Mouse (Mus musculus) heart, postnatal 25 days (tissue): ENCODE data around the gene Ccdc180. TPM values are rescaled to one million over a fixed set of nuclear protein-coding genes. Genes with fewer than 3 reads are reported as not detected.

Experiments used
- DNase-seq: peaks from one replicate; pipeline ENCODE4 v3.0.0; 2022; ENCODE audit warnings: low spot score
- intact Hi-C: fragments of 180-260 bp; cut with DNase I; formaldehyde crosslinking; loops from one replicate; pipeline ENCODE4 v1.15.1; 2025
- total RNA-seq, 2 experiments: library from RNA; stranded (reverse); gene quantifications; 2 replicates each; pipeline ENCODE4 v1.2.3; 2021

The Ccdc180 gene
- total RNA-seq, 2 experiments from 2014 or later = not detected

- no peak for DNase-seq
- intact Hi-C loops = no loop called here
These were observed 19.2 kb downstream of the Ccdc180 start for GRCm38 (mm10) chr4:45909256-45909655.

GRCm38 (mm10) chr4:45909924-45910323 lies 19.8 kb downstream of the Ccdc180 start:
- DNase-seq = no peak
- intact Hi-C loops = no loop called here

DNA sequence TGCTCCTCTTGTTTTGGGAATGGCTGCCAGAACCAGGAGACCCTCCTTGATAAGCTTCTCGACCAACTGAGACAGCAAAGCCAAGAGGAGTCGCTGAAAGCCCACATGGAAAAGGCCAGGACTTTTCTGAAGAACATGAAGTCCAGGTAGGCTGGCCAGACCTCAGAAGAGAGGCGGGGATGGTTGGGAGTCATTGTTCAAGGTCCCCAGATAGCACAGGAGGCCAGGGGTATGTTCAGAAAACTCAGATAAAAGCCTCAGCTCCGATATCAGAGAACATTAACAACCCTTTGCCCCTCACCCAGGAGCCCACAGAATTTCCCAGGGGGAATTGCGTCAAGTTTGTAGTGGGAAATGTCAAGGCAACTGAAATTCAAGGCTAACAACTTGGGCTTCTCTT lies 21.2 kb downstream of the Ccdc180 start:
- intact Hi-C loops = no loop called here
- no peak for DNase-seq

GRCm38 (mm10) chr4:45911876-45912275 lies 21.8 kb downstream of the Ccdc180 start:
- DNase-seq = no peak
- intact Hi-C loops = no loop called here

GRCm38 (mm10) chr4:45917091-45917490 lies 27.0 kb downstream of the Ccdc180 start:
- no peak for DNase-seq

DNA sequence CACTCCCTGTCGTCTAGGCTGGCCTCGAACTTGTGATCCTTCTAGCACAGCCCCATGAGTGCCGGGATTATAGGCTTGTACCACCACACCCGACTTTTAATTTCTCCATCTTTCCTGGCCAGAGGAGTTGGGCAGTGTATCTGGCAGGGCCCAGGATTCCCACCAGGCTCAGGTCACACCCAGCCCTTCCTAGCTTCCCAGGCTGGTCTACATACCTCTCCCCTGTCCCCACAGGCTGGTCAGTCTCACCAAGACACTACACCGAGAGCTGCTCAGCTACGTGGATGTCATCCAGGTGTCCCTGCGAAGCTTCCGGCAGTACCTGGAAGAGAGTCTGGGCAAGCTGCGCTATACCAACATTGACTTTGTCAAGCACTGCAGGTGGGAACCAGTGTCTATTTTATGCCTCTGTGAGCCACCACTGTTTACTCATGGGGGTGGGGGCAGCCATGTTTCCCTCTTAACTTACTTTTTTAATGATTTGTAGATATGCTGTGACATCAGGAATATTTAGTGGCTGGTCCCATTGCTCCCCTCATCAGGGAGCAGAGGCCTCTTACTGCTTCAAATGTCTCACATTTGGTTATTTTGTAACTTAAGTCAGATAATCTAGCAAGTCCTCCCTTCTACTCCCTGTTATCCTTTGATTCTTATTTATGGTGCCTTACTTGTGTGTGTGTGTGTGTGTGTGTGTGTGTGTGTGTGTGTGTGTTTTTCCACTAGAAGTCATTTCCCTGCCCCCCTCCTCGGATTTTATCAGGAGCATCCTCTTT lies 31.7 kb downstream of the Ccdc180 start:
- no peak for DNase-seq
- intact Hi-C loops = no loop called here

More at GRCm38 (mm10) chr4:45917091-45917490, 27.0 kb downstream of the Ccdc180 start:
- intact Hi-C loops = no loop called here

- DNase-seq = no peak
- intact Hi-C loops = no loop called here
These were observed 33.9 kb downstream of the Ccdc180 start for GRCm38 (mm10) chr4:45924011-45924410.

DNA sequence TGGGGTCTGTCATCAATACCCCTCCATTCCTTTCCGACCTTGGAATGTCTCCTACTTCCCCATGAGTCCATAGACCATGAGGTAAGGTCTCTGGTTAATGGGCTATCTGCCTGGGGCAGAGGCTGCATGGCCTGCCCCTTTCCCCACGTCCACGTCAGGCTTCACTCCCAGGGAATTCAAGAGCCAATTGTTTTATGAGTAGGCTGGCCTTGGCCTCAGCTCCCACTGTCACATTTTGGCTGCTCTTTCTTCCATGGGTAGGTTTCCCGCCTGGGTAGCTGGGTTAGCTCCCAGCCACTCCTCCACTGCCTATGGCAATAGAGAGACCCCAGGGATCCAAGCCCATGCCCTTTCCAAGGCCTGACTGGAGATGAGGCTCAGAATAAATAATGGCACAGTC lies 38.5 kb downstream of the Ccdc180 start:
- intact Hi-C loops = no loop called here
- no peak for DNase-seq

GRCm38 (mm10) chr4:45941628-45942044 lies 51.5 kb downstream of the Ccdc180 start:
- intact Hi-C loops = loop anchor here (2.0 kb wide), 2 partner anchors 89 to 185 kb away; no protein-coding TSS in a partner anchor
- DNase-seq = no peak

- no peak for DNase-seq
- intact Hi-C loops = no loop called here
These were observed 57.6 kb downstream of the Ccdc180 start for GRCm38 (mm10) chr4:45947729-45948128.

- no peak for DNase-seq
These were observed 59.2 kb downstream of the Ccdc180 start for GRCm38 (mm10) chr4:45949109-45949848.

DNA sequence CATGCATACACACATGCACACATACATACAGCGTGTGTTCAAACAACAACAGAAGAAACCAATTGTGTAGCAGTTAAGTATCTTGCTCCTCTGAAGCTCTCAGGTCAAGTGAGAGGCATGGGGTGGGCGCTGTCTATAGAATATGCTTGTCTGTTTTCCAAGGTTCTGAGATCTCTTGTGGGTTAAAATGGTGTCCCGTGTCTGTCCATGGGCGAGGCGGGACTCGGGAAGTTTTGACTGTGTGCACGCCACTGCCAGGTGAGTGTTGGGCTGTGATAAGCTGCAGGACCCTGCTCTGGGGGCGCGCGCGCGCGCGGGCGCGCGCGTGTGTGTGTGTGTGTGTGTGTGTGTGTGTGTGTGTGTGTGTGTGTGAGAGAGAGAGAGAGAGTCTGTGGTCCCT lies 61.7 kb downstream of the Ccdc180 start:
- intact Hi-C loops = no loop called here
- DNase-seq = no peak

More at GRCm38 (mm10) chr4:45949109-45949848, 59.2 kb downstream of the Ccdc180 start:
- intact Hi-C loops = no loop called here

DNA sequence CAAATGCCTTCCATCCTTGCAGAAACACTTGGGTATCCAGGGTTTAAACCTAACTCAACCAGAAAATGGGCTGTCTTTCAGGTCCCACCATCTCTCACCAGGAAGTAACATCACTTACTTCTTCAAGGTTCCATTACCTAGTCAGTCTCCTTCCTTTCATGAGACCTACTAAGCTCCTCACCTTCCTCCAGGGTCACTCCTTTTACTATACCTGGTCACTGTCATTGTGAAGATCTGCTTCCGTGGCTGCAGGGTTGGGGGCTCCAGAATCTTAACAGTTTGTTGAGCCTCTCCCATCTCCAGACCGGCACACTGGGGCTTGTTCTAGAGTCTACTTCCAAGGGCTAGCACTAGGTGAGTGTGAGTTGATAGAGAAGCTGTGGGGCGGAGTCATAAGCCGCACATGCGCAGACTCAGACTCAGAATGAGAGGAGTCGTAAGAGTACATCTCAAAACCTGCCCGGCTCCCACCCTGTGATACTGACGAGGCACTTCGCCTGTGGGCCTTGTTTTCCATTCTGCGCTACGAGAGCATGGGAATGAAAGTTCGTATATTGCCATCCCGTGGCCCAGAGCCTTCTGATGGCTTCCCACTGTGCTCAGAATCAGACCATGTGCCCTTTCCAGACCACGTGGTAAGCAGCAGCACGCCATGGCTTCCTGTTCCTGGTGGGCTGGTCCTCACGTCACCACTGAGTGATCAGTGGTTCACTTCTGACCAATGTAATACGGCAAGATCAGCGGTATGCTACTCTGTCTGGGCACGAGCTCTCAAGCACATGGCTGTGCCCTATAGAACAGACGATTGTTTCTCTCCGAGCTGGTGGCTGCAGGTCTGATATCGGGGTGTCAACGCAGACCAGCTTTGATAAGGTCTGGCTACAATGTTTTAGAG lies 63.2 kb downstream of the Ccdc180 start:
- DNase-seq = no peak
- intact Hi-C loops = no loop called here

DNA sequence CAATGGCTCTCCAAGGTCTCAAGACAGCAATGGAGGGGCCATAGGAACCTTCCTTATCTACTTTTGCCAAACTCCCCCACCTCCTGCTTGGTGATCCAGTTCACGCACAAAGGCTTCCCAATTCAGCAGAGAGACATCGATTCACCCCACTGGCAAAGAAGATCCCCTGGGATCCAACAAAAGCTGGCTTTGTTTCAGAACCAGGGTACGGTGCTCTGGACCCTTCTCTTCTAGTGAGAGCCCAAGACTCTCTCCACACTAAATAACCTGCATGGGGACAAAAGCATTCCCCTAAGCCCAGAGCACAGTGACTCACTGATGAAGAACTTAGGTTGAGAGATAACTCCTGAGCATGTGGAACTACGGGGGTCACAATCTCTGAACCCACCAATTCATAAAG lies 65.1 kb downstream of the Ccdc180 start:
- intact Hi-C loops = no loop called here
- DNase-seq = no peak

- intact Hi-C loops = no loop called here
- DNase-seq = no peak
These were observed 66.0 kb downstream of the Ccdc180 start for GRCm38 (mm10) chr4:45956131-45956530.

- no peak for DNase-seq
These were observed 66.6 kb downstream of the Ccdc180 start for GRCm38 (mm10) chr4:45956706-45957105.

DNA sequence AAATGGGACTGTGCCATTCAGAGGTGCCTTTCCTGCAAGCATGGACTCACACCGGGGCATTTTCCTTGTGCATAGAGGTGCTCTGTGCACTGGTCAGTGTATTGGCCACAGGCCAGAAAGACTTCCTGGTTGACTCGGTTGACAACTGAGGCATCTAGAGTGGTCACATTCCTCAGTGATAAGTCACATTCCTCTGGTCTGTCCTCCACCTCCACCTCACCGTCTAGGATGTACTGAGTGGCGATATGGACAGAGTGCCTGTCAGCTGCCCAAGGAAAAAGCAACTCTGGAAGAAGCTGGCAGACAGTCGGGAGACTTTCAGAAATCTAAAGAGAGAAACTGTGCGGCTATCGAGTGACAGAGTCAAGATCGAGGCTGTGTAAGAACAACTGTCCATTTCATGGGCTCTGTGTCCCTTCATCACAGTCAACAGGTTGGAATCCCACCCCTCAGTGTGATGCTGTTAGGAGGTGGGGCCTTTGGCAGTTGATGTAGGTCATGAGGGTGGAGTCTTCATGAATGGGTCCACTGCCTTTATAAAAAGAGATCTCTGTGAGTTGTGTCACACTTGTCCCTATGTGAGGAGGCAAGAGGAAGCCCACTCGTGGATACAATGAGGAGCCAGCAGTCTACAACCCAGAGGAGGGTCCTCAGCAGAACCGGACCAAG lies 74.8 kb downstream of the Ccdc180 start, which contains the start of gene Tdrd7:
Gene Tdrd7 (plus strand): TSS at position 564 of the 669 bp plus-strand sequence.
- intact Hi-C loops = no loop called here
- no peak for DNase-seq

More at GRCm38 (mm10) chr4:45956706-45957105, 66.6 kb downstream of the Ccdc180 start:
- intact Hi-C loops = no loop called here

GRCm38 (mm10) chr4:45965737-45966447 lies 75.8 kb downstream of the Ccdc180 start:
- intact Hi-C loops = no loop called here
- peak; percentile 38 for DNase-seq

- intact Hi-C loops = no loop called here
- DNase-seq = no peak
These were observed 76.6 kb downstream of the Ccdc180 start for GRCm38 (mm10) chr4:45966716-45967115.
